Mouse (Mus musculus): ENCODE measurements at regions not wholly inside any gene's neighbourhood (a gene's known extent, or its start where the extent isn't known, plus 50 kb on each side); places are given as distances from the start of the nearest gene placed in this dataset.

DNA sequence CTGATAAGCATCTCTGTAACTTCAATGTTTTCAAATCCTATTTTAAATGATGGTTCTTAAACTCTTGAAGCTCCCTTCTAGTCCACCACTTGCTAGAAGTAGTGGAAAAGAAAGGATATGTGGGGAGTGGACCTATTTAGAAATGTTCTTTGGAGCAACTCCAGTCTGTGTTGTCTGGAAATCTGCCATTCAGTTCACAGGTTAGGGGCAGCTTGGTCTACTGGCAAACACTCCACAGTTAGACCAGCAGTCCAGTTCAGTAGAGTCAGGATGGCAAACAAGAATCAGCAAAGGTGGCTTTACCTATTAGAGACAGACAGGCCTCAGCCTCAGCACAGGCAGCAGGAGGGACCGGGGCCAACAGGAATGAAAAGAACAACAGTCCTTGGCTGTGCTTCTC lies 67.3 kb upstream of the Dpyd start:
- no peak for DNase-seq (ENCODE audit: low spot score)

DNA sequence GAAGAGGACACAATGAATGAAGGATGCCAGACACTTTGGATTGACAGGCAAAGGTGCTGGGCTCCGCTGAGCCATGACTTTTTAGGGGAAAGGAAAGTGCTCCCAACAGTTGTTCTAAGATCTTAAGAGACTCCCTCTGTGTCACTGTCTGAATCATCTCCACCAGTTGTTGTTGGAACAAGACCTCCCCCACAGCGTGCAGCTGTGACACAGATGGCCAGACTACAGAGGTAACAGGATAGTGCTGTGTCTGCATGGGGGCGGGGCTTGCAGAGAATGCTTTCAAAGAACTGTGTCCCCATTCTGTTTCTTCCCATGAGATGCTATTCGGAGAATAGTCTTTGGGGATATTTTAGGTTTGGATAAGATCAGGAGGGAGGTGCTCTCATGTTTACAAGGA lies 61.7 kb upstream of the Dpyd start:
- peak; percentile 36 for DNase-seq (ENCODE audit: low spot score)

DNA sequence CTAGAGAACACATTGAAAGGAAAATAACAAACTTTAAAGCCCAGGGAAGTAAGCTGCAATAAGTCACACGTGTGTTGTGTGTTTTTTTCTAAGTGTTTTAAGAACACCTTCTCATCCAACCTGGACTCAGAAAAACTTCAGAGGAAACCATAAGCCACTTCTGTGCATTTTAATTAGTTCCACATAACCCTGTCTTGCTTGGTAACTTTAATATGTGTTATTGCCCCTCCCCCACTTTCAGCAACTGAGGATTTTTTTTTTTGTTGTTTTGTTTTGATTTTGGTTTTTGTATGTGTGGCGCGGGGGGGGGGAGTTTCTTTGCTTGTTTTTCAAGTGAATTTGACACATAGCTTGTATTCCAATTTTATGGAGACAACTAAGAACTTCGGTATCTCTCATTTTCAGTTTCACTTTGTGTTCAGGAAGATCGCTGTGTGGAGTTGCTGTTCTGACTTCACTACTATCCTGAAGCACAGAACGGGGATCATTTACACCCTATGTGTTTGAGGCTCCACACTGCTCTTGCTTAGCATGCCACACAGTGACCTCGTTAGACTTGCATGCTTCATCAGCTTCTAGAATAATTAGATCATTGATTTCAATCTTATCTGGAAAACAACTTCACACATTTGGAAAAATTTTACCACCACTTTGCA lies 54.2 kb upstream of the Dpyd start:
- DNase-seq (ENCODE audit: low spot score) = no peak

DNA sequence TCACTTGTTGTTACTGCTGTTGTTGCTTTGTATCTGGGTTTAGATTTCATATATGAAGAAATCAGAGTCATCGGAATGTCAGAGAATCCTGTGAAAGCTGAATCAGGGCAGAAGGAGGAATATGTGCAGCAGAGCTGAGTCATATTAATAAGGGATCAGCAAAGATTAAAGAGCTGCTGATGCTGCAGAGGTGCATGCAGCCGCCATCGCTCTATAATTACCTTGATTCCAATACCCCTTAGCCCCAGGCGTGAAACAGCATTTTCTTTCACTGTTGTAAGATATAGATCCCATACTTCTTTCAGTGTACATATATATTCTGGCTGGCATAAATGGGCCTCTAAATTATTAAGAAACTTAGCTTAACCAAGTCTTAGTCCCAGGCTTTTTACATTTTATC lies 51.1 kb upstream of the Dpyd start:
- no peak for DNase-seq (ENCODE audit: low spot score)

DNA sequence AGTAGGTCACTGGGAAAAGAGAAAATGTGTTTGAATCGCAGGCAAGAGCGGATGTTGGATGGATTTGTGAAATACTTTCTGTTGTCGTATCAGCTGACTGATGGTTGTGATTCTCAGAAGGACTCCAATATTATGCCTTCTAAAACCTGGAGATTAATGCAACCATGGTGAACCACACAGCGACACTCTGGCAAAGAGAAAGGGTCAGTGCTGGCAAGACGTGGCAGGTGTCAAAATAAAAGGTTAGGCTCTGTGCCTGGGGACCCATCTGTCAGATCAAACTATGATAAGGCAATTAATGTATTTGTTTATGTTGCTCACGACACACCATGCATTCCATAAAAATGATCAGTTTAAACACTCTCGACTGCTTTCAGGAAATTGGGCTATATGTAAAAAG lies 50.0 kb upstream of the Dpyd start:
- DNase-seq (ENCODE audit: low spot score) = no peak
